Mouse (Mus musculus) cerebellum, postnatal 36 days (tissue): Measurements from ENCODE around the gene Stx1a.

Source experiments
- DNase-seq, 2 experiments: peaks; one replicate each; pipeline ENCODE4 v3.0.0; 2021 to 2022; ENCODE audit warnings: mixed read lengths in 2 of 2

The Stx1a gene

GRCm38 (mm10) chr5:135008671-135009589 is 14.4 kb upstream of the Stx1a start, which contains the start of gene Abhd11:
TSS of gene Abhd11 (plus strand) at chr5:135009152.
- DNase-seq: peak; percentile 96 to 97

- DNase-seq: peak; percentile 78 to 83
These were observed 13.5 kb upstream of the Stx1a start for GRCm38 (mm10) chr5:135009590-135010319.

- no peak for DNase-seq
These were observed 13.0 kb upstream of the Stx1a start for GRCm38 (mm10) chr5:135010320-135010709.

- DNase-seq: no peak
These were observed 12.2 kb upstream of the Stx1a start for GRCm38 (mm10) chr5:135010841-135011743.

- DNase-seq: no peak
These were observed 11.3 kb upstream of the Stx1a start for GRCm38 (mm10) chr5:135011809-135012613.

- DNase-seq: peak; percentile 85
These were observed 10.4 kb upstream of the Stx1a start for GRCm38 (mm10) chr5:135012671-135013441.

GRCm38 (mm10) chr5:135015497-135015896 is 7.8 kb upstream of the Stx1a start:
- DNase-seq: peak; percentile 88 to 94

GRCm38 (mm10) chr5:135016224-135016759 is 7.0 kb upstream of the Stx1a start:
- DNase-seq: no peak

GRCm38 (mm10) chr5:135021814-135022213 is 1.5 kb upstream of the Stx1a start:
- DNase-seq: peak; percentile 92 to 97

- no peak for DNase-seq
These were observed 1.5 kb downstream of the Stx1a start for GRCm38 (mm10) chr5:135024665-135025224.

GRCm38 (mm10) chr5:135025899-135026298 is 2.6 kb downstream of the Stx1a start:
- no peak for DNase-seq

GRCm38 (mm10) chr5:135029007-135029854 is 5.9 kb downstream of the Stx1a start:
- peak; percentile 75 to 82 for DNase-seq

GRCm38 (mm10) chr5:135032581-135032980 is 9.3 kb downstream of the Stx1a start:
- no peak for DNase-seq

GRCm38 (mm10) chr5:135034593-135034992 is 11.3 kb downstream of the Stx1a start:
- no peak for DNase-seq

- DNase-seq: no peak
These were observed 12.5 kb downstream of the Stx1a start for GRCm38 (mm10) chr5:135035608-135036359.

GRCm38 (mm10) chr5:135037946-135038345 is 14.7 kb downstream of the Stx1a start:
- DNase-seq: peak; percentile 30 to 55

- no peak for DNase-seq
These were observed 16.3 kb downstream of the Stx1a start for GRCm38 (mm10) chr5:135039541-135039940.

- no peak for DNase-seq
These were observed 16.8 kb downstream of the Stx1a start for GRCm38 (mm10) chr5:135040059-135040458.
